Mouse (Mus musculus) brain, embryonic 18.5 days (tissue): Measurements from ENCODE around the gene Gm11172.
A peak's percentile ranks its signal among the peaks of the same experiment; 100 is the strongest.

Experiments used
- DNase-seq: peaks from one replicate; pipeline ENCODE4 v3.0.0-alpha.2; 2012; ENCODE audit warnings: low read depth, low spot score

Gm11172 gene

GRCm38 (mm10) chr16:10812865-10813371, at the start of gene Gm11172:
Gene Gm11172, plus strand, starts transcription at chr16:10812915.
- DNase-seq = no peak

GRCm38 (mm10) chr16:10763540-10764264, 49.0 kb upstream of the Gm11172 start:
- DNase-seq = no peak

- DNase-seq = no peak
Measured at GRCm38 (mm10) chr16:10764323-10764722, 48.4 kb upstream of the Gm11172 start.

- no peak for DNase-seq
Measured at GRCm38 (mm10) chr16:10767158-10767557, 45.6 kb upstream of the Gm11172 start.

- no peak for DNase-seq
Measured at GRCm38 (mm10) chr16:10768821-10769220, 43.9 kb upstream of the Gm11172 start.

- no peak for DNase-seq
Measured at GRCm38 (mm10) chr16:10769661-10770060, 43.1 kb upstream of the Gm11172 start.

GRCm38 (mm10) chr16:10770531-10771325, 42.0 kb upstream of the Gm11172 start:
- DNase-seq = no peak

- DNase-seq = no peak
Measured at GRCm38 (mm10) chr16:10771769-10772510, 40.8 kb upstream of the Gm11172 start.

GRCm38 (mm10) chr16:10773543-10773942, 39.2 kb upstream of the Gm11172 start:
- DNase-seq = no peak

- DNase-seq = no peak
Measured at GRCm38 (mm10) chr16:10774726-10775125, 38.0 kb upstream of the Gm11172 start.

- no peak for DNase-seq
Measured at GRCm38 (mm10) chr16:10776322-10776721, 36.4 kb upstream of the Gm11172 start.

GRCm38 (mm10) chr16:10777579-10778160, 35.0 kb upstream of the Gm11172 start:
- DNase-seq = no peak

- no peak for DNase-seq
Measured at GRCm38 (mm10) chr16:10780631-10781120, 32.0 kb upstream of the Gm11172 start.

GRCm38 (mm10) chr16:10781862-10782371, 30.8 kb upstream of the Gm11172 start:
- DNase-seq = no peak

GRCm38 (mm10) chr16:10782377-10783151, 30.2 kb upstream of the Gm11172 start:
- DNase-seq = no peak

GRCm38 (mm10) chr16:10783152-10783434, 29.6 kb upstream of the Gm11172 start:
- no peak for DNase-seq

- no peak for DNase-seq
Measured at GRCm38 (mm10) chr16:10783451-10783850, 29.3 kb upstream of the Gm11172 start.

GRCm38 (mm10) chr16:10783883-10784792, 28.6 kb upstream of the Gm11172 start:
- DNase-seq = no peak

GRCm38 (mm10) chr16:10784793-10785370, 27.8 kb upstream of the Gm11172 start:
- peak; percentile 64 for DNase-seq
